Mouse (Mus musculus) CD4-positive, CD25-positive, alpha-beta regulatory T cell, adult 4 months (primary cell): ENCODE results near the gene Kcnab2. TPM values are rescaled to one million over a fixed set of nuclear protein-coding genes. Genes with fewer than 3 reads are reported as not detected.

Experiments
- ATAC-seq: one replicate; pipeline ENCODE4 v1.8.0; 2017
- polyA plus RNA-seq, 2 experiments: library from polyadenylated mRNA; unstranded; fragments of 100-300 nt; shearing (Covaris generic); gene quantifications; one replicate each; pipeline ENCODE4 v1.2.1; 2017

Kcnab2 gene
- polyA plus RNA-seq = 100 to 1,000 TPM in 1 of 2 experiments, 10 to 100 TPM in 1; 99.7 to 140 TPM

DNA sequence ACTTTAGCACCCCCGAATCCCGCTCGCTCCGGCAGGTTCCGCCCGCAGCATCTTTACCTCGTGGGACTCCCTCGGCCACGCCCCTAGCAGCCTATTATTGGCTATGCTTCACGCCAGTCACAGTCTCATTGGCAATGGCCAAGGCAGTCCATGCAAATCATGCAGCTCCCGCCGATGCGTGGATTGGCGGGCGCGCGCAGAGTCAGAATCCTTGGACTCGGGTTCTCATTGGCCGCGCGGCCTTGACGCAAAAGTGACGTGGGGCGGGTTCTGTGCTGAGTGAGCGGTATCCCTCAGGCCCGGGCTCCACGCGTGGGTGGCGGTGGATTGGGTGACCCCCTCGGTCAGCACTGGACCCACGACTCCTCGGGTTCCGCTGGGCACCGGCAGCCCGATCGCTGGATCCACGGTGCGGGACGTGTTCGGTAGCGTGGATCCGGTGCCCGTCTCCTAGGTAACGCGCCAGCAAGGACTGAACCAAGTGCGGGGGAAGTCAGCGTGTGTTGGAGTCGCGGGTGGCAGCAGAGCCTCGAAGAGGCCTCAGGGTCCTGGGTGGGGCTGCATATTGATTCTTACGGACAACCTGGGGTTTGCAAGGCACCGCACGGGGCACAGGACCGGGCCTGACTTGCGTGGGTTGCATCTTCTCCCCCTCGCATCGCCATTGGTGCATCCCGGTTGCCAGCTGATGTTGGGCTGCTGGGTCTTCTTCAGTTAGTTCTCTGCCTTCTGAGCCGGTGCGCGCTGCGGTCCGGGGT is at the start of gene Kcnab2:
Gene Kcnab2 (minus strand): TSS at position 406 of the 758 bp plus-strand sequence.
- ATAC-seq = peak; percentile 95

DNA sequence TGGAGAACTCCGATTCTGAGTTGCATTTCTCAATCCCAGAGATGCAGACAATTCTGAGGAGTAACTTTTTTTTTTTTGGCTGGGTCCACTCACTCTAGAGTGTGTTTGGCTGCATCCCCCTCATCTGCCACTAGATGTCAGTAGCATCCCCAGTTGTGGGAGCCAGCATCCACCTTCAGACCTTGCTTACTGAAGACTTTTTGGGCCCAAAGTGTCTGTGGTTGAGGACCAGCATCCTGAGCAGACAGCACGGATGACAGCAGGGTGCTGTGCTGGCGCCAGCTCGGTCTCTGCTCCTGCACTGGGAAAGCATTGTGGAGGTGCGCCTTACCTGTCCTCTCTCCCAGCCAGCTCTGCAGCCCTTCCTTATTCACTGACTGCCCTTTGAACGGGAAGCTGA is 42.4 kb upstream of the Kcnab2 start:
- peak; percentile 54 for ATAC-seq

DNA sequence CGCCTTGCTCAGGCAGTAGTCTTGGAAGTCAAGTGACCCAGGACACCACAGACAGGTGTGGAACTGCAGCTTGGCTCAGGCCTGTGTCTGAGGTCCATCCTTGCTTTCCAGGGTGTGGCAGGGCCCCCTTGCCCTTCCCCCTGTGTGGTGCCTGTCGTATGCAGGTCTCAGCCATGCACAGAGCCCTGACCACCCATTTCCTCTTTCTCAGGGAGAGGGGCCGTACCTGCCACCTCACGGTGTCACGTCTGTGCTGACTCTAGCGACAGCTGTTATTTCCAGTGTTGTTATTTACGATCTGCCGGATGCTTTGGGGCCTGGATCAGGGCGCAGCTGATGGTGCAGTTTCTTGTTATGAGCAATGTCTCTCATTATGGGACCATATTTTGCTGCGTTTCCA is 41.4 kb upstream of the Kcnab2 start:
- ATAC-seq = no peak

DNA sequence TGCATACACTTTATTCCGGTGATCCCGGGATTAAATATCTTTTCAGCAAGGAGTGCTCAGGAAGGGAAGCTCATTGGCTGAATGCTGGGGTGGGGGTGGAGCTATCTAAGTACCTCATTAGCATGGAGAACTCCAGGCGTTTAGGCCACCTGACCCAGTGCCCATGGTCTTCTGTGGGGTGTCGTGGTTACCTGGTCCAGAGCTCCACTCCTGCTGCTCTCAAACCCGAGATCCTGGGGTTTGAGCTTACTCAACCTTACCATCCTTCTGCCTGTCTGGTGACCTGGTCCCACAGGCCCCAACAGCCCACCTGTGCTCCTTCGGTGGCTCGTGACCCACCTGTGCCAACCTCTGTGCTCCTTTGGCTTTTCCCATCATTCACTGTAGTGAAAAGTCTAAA is 37.2 kb upstream of the Kcnab2 start:
- no peak for ATAC-seq

DNA sequence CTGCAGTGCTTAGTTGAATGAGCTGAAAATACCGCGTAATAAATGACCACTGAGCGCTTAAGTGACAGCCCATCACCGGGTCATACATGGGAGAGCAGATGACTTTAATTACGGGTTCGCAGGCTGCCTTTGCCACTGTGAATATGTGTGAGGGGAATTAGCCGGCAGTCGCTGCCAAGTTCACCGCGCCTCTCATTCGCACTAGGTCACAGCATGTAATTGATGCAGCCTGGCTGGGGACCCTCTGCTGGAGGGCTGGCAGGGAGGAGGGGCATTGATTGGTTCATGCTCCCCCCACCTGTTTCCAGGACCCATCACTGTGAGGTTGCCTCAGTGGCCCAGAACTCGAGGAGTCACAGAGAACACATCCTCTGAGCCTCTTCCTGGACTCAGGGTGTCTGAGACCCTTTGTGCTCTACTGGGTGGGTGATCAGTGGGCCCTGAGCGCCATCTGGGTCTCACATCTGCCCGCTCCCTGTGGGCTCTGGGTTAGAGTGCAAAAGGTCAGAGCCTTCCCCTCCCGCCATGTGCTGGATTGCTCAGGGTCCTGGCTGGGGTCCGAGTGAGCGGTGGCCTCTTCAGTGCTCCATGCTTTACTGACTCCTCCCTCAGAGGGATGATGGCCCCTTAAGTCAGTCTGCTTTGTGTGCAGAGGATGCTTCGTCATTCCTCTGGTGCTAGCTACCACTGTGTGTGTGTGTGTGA is 34.7 kb upstream of the Kcnab2 start:
- ATAC-seq = no peak

DNA sequence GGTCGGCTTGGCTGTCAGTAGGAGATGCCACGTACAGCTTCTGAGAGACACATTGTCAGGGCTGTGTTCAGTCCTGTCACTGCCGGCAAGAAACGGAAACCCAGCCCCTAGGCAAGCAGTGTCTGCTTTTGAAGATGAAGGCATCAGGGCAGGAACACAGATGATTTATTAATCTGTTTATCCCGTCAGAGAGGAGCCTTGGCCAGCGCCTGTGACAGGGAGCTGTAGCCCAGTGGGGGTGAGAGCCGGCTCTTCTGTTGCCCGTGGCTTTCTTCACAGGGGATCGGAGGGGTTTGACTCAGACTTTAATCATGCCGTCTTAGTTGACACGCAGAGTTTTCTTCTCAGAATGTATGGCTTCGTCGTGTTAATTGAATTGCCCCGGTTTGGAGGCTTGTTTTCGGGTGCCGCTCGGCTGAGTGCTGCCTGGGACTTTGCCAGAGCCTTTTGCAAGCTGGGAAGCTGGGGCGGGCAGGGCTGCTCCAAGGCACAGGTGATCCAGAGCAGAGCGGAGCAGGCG is 16.7 kb upstream of the Kcnab2 start:
- ATAC-seq = no peak

DNA sequence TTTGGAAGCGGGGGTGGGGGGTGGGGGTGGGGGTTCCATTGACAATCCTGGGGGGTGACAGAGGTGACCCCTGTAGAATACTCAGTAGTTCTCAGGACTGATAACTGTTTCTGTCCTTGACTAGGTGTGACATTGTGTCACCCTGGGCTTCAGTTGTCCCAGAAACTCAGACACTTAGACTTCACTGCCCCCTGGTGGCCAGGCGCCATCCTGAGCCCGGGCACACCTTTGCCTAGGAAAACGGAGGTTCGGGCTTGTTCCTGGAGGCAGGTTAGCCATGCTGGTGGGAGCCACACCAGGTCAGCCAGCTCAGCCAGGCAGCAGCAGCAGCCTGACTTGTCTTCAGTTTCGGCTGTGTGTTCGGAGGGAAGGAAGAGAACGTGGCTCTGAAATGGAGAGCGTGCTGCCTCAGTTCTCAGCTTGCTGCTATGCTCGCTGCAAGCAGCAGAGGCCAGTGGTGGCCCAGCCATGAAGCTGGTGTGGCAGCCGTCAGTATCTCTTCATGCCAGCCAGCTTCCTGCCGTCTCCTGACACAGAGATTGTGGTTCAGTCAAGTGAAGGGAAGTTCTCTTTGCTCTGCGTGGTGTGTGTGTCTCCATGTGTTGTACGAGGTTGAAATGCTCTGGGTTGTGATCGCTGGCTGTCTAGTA is 13.7 kb upstream of the Kcnab2 start:
- peak; percentile 91 for ATAC-seq

DNA sequence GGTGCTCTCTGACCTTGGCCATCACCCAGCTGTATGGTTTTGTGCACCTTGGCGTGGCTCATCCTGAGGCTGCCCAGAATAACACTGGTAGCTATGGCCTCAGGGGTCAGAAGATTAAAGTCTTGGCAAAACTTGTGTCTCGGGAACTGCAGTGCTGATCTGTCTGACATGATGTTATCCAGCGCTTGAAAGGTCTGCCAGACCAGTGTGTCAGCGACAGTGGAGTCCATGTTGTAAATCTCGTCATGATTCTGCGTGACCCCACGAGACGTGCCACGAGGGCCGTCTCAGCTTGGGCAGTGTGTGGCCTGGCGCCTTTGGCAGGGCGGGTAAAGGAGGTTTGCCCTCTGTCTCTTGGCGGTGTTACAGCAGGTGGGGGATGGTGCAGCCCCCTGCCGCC is 12.6 kb upstream of the Kcnab2 start:
- ATAC-seq = no peak

DNA sequence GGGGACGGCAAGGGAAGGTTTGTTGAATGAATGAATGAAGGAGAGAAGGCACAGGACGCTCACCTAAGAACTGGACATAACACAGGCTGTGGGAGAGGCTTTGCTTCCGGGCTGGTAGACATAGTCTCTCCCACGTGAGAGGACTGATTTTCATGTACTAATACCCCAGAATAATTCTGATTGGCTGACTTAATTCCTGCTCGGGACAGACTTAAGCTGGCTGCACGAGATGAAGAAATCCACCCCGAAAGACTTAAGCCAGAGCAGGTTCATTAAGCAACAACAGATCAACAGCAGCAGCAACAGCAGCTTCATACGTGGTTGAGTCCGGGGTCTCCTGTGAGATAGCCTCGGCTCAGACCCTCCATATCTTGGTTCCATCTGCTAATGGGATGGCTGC is 10.4 kb upstream of the Kcnab2 start:
- no peak for ATAC-seq

DNA sequence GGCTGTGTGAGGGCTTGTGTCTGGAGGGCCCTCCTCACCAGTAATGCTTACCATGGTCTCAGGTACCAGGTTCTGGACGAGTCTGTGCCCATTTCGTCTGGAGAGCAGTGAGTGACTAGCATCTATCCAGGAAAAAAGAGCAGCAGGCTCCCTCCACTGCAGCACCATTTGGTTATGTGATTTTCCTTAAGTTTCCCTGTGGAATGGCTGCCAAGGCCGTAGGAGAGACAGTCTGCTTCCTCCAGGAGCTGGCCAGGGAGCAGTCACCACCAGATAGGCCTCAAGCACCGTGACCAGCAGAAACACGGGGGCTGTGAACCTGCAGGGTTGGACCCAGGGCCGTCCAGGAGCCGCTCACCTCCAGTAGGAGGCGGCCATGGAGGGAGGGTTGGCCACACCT is 2.8 kb upstream of the Kcnab2 start:
- no peak for ATAC-seq

DNA sequence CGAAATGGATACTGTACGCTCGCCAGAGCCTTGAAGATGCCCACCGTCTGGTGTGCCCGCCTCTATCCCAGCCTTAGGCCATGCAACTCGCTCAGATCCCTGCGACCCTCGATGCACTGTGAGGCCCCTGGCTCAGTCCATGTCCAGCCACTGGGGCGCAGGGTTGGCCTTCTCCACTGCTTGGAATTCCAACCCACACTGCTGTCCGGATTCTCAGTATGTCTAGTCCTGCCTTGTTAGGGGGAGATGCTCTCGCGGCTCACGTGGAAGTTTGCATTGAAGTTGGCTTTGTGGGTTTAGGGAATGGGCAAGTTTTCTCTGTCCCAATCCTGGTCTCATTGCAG is 525 bp upstream of the Kcnab2 start:
- no peak for ATAC-seq

DNA sequence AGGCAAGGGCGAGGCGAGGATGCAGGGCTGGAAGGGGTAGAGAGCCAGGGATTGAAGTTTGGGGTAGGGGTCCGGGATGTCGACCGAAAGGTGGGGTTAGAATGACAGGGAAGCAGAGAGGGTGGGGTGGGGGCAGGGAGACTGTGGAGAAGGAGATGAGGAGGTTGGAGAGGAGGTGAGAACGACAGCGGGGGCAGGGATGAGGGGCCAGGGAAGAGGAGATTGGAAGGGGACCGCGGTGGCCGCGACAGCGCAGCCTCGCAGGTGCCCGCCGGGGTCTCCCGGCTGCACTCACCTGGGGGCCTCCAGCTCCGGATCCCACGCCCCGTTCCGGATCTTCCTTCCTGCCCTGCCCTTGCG is 585 bp downstream of the Kcnab2 start:
- no peak for ATAC-seq

DNA sequence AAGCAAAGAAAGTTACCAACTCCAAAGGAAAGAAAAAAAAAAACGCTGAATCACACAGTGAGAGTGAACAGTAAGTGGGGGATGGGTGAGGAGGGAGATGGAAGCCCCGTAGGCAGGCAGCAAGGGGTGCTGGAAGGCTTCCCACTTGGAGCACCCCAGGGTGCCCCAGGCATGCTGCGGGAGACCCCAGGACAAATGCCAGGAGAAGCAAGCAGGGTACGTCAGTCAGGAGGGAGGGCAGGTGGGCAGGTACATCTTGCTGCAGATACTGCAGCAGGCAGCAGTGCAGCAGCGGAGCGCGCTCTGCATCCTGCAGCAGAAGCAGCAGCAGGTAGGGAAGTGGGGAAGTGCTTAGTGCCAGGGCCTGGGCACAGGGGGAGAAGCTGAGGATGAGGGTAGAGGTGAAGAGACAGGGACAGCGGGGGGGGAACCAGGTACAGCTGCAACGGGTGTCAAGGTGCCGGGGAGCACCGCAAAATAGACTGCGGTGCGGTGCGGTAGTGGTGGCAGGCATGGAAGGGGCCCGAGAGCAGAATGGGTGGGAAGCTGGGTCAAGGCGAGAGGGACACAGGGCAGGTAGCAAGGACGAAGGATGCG is 1.1 kb downstream of the Kcnab2 start, which contains the start of gene Nphp4:
Gene Nphp4 (plus strand): TSS at position 280 of the 597 bp plus-strand sequence.
- ATAC-seq = no peak

DNA sequence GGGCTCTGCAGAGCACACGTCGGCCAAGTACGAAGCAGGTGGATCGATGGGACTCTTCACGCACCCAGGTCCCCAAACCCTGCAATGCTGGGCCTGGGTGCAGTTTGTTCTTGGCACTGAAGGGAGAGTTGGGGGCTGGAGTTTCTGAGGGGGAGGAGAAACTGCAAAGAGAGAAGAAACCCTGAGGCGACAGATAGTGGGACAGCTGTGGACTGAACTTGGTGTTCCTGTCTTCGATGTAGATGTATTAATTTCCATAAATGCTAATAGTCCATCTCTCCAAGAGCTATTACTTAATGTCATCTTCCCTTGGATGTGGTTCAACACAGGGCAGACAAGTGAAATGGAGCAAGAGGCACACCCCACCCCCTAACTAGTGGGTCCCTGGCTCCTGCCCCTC is 1.7 kb downstream of the Kcnab2 start:
- ATAC-seq = no peak

DNA sequence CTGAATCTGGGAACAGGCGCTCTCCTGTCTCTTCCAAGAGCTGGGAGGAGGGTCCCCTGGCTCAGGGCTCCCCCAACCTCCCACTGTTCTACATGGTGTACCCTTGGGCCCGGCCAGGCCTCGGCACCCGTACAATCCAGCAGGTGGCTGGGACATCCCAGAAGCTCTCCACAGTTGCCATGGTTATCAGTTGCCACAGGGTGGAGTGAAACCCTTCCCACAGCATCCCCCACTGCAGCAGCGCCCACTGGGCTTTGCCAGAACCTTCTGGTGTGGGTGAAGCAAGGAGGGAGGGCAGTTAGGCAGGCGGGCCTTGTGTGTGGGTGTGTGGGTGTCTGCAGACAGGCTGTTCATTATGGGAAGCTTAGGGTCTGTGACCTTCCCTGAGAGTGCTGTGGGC is 9.7 kb downstream of the Kcnab2 start:
- ATAC-seq = no peak

DNA sequence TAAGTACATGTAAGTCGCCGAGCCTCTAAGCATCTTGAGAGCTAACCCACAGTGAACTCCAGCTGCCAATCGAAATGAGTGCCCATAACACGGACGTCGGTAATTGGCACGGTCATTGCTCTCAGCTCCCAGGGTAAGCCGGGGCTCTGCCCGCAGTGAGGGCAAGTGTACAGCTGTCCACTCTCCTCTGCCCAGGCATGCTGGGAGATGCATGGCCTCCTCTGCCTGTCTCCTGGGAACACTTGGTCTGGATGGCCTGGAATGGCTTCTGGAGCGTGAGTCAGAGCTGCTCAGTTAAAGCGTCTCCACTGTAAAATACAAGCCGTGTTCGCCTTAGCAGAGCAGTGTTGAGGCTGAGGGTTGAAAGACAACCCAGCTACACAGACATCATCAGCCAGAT is 11.1 kb downstream of the Kcnab2 start:
- no peak for ATAC-seq

DNA sequence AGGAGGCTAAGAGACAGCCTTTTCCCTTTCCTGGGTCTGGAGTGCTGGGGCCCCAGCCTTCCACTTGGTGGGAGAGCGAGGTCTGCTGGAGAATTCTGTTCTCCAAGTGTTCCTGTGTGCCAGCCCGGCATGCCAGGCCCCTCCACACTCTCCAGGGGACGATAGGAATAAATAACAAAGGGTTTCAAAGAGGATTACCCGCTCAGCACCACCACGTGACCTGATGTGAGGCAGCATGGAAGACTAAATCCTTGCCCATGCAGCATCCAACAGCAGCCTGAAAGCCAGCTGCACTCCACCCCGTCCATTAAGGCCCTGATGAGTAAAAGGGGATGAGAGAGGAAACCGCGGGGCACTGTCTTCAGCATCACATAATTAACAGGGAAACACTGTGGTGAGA is 12.6 kb downstream of the Kcnab2 start:
- ATAC-seq = no peak

DNA sequence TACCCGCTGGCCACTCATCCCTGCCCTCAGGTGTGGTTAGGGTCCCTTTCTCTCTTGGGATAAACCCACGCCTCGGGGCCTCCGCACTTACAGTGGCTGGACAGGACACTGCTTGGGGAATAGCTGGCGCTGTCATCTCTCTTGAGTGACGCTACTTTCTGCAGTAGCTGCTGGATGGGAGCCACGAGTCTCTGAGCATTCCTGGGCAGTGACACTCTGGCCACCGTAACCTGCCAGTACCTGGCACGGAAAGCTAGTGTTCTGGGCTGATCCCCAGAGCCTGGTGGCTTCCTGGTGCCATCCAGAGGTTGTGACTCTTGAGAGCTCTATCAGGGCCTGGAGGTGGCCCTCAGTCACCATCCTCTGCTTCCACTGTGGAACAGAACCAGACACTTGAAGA is 14.5 kb downstream of the Kcnab2 start:
- no peak for ATAC-seq

DNA sequence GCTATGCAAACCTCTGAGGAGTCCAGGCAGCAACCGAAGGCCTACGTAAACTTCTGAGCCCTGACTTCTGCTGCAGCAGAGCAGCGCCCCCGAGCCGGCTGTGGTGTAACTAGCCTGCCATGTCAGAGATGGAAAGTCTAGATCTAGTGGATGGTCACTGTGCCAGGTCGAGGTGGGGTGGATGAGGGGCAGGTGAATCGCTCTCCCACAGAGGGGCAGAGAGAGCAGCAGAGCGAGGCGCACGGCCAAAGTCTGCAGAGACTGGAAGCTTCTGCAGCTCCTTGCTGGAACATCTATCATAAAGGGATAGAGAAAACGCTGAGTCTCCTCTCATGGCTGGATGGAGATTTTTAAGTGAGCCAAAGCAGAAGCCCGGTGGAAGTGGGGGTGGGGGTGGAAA is 15.2 kb downstream of the Kcnab2 start:
- no peak for ATAC-seq

DNA sequence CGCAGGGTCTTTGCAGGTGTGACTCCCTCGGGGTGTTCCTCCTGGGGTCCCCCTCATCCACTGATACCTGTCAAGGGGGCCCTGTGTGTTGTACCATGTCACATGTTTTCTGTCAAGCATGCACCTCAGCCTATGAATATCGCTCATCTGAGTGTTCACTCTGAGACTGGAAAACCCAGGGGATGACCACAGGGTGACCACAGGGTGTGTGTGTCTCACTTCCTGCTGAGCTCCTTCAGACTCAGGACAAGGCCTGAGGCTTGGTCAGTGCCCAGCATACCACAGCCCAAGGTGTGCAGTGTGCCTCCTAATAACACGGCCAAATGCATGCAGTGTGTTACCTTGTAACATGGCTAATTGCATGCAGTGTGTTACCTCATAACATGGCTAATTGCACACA is 20.0 kb downstream of the Kcnab2 start:
- ATAC-seq = no peak

DNA sequence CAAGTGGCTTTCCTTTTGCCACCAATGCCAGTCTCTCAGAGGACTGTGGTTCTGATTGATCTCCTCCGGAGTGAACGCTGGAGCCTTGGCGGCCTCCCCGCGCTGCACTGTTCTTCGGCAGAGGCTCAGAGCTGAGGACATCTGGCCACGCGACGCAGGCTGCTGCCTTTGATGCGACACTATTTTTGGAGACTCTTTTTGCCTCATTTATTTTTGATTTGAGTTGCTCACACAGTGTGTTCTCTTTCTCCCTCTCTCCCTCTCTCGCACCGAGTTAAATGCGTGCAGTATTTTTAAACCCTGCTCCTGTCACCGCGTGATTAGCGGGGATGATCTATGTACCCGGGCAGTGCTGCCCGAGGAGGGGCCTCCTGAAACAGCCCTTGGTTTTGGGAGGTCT is 21.1 kb downstream of the Kcnab2 start:
- ATAC-seq = no peak

DNA sequence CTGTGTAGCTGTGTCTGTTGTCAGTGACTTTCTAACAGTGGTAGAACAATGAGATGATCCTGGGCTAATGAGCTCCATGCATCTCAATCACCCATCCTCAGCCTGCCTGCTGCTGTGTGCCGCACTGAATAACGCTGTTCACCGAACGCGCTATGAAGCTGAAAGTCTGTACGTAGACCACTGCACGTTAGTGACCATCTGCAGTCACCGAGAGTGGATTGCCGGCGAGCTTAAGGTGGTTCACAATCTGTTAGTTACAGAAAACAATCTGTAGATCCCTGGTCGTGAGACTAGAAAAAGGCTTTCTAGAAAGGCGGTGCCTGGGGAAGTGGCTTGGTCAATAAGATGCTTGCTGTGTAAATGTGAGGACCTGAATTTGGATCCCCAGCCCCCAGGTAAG is 23.5 kb downstream of the Kcnab2 start:
- ATAC-seq = no peak

DNA sequence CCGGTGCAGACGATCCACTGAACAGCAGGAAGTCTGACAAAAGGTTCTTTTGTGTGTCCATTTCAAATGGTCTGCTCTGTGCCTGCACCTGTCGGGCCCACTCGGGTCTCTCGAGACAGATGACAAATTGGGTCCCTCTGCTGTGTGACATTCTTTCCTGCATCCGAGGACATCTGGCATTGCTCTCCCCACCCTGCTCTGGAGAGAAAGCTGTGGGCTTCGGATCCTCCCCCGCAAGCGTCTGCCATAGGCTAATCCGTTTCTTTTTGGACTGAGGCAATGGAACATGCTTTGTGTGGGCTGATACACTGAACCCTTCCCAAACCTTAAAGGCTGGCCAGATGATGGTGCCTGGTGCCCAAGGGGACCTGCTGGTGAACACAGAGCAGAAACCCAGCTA is 24.6 kb downstream of the Kcnab2 start:
- no peak for ATAC-seq
